Comparison of ENCODE assay signal across 17 mouse cellular contexts in the genomic region with DNA sequence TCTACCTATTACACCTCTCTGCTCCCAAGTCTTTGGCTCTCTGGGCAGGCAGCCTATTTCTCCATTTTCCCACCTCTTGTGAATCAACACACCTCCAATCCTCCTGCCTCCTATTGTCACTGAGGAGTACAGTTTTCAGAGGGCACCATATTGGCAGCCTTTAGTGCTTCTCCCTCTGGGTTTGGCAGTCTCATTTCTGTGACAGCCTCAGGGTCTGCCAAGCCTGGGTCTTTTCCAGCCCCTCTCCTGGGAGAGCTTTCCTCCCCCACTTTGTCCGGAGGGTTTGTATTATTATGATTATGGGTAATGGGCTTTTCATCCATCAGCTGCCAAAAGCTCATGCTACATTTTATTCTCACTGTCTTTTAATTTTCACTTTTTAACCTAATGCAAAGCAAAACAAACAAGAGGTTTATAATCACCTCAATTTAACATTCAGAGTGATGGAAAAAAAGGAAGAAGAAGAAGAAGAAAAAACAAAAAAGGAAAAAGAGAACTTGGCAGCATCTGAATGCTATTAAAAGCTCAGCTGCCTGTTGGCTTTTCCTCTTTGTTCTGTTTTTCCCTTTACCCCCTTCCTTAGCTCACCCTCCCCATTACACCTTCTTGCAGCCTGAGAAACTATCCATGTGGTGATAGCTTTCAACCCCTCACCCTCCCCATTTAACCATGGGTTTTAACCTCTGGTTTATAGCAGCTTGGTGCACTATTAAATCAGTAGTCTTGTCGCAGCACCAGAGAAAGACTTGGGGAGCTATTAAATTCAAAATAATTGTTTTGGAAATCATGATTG.
DNase-seq lines count a peak whose midpoint lies in the region; ATAC-seq lines count a peak whose summit lies in the region.
"Had no signal": no experiment of that assay in that cellular context is flagged by ENCODE, and none has a peak within 500 bp of the region (broad histone marks: within the 10 kb centered on the region; RNA-seq: fewer than 3 reads in every experiment).

No protein-coding gene starts in this region.

- no peak overlapping the region for H3K4me3 ChIP-seq in hindbrain, embryonic 13.5 days
- H3K4me3 ChIP-seq in neural tube, embryonic 14.5 days (ENCODE audit: low read depth, low read length): no peak overlapping the region
- H3K4me3 ChIP-seq: heart, embryonic 15.5 days; left cerebral cortex, adult 2 months had no signal

- intact Hi-C loops in left cerebral cortex, postnatal 4 days (cut with DNase I): no loop called here
- intact Hi-C loops in left cerebral cortex, postnatal 25 days (cut with DNase I): no loop called here

- H3K4me2 ChIP-seq in hindbrain, embryonic 13.5 days: no peak overlapping the region
- H3K4me2 ChIP-seq in neural tube, embryonic 14.5 days (ENCODE audit: low read depth, low read length): no peak overlapping the region
- H3K4me2 ChIP-seq: heart, embryonic 15.5 days; lung, embryonic 14.5 days had no signal

- WGBS in hindbrain, embryonic 13.5 days: 29% methylated on average over 2 of the region's 2 CpGs
- 27% methylated on average over 2 of the region's 2 CpGs for WGBS in neural tube, embryonic 14.5 days

- H3K9me3 ChIP-seq in hindbrain, embryonic 13.5 days: no peaks in the 10 kb centered on the region
- no peaks in the 10 kb centered on the region for H3K9me3 ChIP-seq in neural tube, embryonic 14.5 days (ENCODE audit: control insufficient read depth, low read length)
- H3K9me3 ChIP-seq: G1E; heart, embryonic 15.5 days had no signal

- peak overlapping the region; percentile 44; the same call in 1 of the 2 replicates for H3K27ac ChIP-seq in hindbrain, embryonic 13.5 days
- no peak overlapping the region for H3K27ac ChIP-seq in neural tube, embryonic 14.5 days (ENCODE audit: low read depth, low read length)
- H3K27ac ChIP-seq: heart, embryonic 15.5 days; left cerebral cortex, adult 2 months had no signal

- H3K4me1 ChIP-seq in hindbrain, embryonic 13.5 days (replicated peaks): peaks cover 7% of the 10 kb centered on the region; the same call in 1 of the 2 replicates
- no peaks in the 10 kb centered on the region for H3K4me1 ChIP-seq in neural tube, embryonic 14.5 days (ENCODE audit: control insufficient read depth, insufficient read depth, low read length)
- H3K4me1 ChIP-seq: heart, embryonic 15.5 days had no signal

- no peaks in the 10 kb centered on the region for H3K27me3 ChIP-seq in hindbrain, embryonic 13.5 days
- no peaks in the 10 kb centered on the region for H3K27me3 ChIP-seq in neural tube, embryonic 14.5 days (ENCODE audit: control insufficient read depth, insufficient read depth, low read length)
- H3K27me3 ChIP-seq: heart, embryonic 15.5 days had no signal

- peak; percentile 88 for DNase-seq in left cerebral cortex, postnatal 4 days
- no peak for DNase-seq in left cerebral cortex, postnatal 25 days (ENCODE audit: low spot score in 2 of 2)
- peak; percentile 10 for DNase-seq in right cerebral cortex, postnatal 4 days
- DNase-seq in right cerebral cortex, adult 2 months (ENCODE audit: low spot score in 2 of 2): no peak
- DNase-seq in kidney, postnatal 25 days: no peak
- DNase-seq in gastrocnemius, postnatal 10 days: no peak
- DNase-seq: adrenal gland, postnatal 10 days; cerebellum, adult 8-10 months; heart, adult 11 months; kidney, adult 9 months; lung, embryonic 14.5 days; thymus, postnatal 4 days had no signal

- no peak overlapping the region for H3K9ac ChIP-seq in hindbrain, embryonic 13.5 days
- H3K9ac ChIP-seq in neural tube, embryonic 14.5 days (replicated peaks; ENCODE audit: low read depth, low read length): no peak overlapping the region
- H3K9ac ChIP-seq: heart, embryonic 15.5 days; lung, embryonic 14.5 days had no signal

- peak; percentile 88 for ATAC-seq in hindbrain, embryonic 13.5 days (ENCODE audit: low FRiP score)
- ATAC-seq in neural tube, embryonic 14.5 days (ENCODE audit: low read depth): peak; percentile 71; the same call in 1 of the 2 replicates

- H3K36me3 ChIP-seq in hindbrain, embryonic 13.5 days: no peaks in the 10 kb centered on the region
- no peaks in the 10 kb centered on the region for H3K36me3 ChIP-seq in neural tube, embryonic 14.5 days (ENCODE audit: control insufficient read depth, insufficient read depth, low read length)
- H3K36me3 ChIP-seq: G1E; heart, embryonic 15.5 days had no signal

Comparison
In these comparisons a context has a peak if more than half of its experiments do, and no peak if none do; other contexts are left out.
1. DNase-seq: peak in left cerebral cortex, postnatal 4 days (single experiment) and right cerebral cortex, postnatal 4 days (single experiment); none in left cerebral cortex, postnatal 25 days (0 of 2), right cerebral cortex, adult 2 months (0 of 2), kidney, postnatal 25 days (0 of 2) and gastrocnemius, postnatal 10 days (single experiment).